Mouse (Mus musculus) retina, embryonic 14.5 days (tissue): ENCODE results near the gene Nos1ap.
A peak's percentile ranks its signal among the peaks of the same experiment; 100 is the strongest.

Experiments
- DNase-seq: peaks from one replicate; pipeline ENCODE4 v3.0.0-alpha.2; 2015; ENCODE audit warnings: low spot score

Gene Nos1ap

DNA sequence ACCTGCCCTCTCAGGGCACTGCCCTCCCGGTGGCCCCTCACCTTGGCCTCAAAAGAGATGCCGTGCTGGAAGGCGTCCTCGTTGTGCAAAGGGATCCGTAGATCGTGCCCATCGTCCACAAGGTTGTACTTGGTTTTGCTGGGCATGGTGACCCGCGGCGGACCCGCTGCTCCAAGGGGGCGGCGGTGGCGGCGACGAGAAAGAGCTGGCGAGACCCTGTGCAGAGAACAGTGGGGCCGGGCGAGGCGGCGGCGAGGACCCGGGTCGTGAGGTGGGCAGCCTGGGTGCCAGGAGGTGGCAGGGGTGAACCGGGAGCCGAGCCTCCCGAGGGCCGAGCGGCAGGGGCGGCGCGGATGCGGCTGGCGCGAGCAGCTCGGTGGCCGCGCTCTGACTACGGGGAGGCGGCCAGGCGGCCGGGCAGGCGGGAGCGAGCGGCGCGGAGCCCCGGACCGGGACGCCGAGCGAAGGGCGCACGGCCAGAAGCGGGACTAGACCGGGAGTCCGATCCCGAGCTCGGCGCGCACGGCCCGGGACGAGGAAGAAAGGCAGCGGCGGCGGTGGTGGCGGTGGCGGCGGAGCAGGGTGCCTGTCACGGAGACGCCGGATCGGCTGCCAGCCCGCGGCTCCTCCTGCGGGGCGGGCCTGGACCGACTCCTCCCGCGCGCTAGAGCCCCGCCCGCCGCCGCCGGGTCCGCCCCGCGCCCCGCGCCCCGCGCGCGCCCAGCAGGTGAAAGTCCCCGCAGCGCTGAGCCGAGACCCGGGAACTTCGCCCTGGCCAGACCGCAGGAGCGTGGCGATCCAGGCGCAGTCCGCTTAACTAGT is at the start of gene Nos1ap:
TSS of gene Nos1ap (minus strand) at position 643 of the 822 bp plus-strand sequence.
- peak; percentile 73 for DNase-seq

DNA sequence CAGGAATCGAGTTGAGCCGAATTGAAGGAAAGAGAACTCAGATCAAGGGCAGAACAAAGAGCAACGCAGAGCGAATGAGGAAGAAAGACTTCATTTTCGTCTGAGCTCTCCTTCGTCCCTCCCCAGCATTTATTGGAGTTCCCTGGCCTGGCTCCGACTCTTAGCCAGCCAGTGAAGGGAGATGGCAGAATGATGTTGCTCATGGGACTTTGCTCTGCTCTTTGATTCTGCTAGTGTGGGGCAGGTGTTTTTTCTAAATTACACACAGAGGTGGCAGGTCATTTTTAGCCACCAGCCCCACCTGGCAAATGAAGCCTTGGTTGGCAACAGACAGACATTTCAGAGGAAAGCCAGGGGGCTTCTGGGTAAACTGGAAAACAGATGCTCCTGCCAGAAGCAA is 49.3 kb upstream of the Nos1ap start:
- DNase-seq: no peak

DNA sequence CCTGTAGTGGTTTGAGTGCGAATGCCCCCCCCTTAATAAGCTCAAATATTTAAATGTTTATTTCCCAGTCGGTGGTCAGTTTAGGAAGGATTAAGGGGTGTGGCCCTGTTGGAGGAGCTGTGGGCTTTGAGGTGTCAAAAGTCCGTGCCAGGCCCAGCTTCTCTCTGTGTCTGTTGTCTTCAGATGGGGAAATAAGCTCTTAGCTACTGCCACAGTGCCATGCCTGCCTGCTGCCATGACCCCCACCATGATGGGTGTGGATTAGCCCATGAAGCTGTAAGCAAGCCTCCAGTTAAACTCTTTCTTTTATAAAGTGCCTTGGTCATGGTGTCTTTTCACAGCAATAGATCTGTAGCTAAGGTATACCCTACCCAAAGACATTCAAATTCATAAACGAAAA is 43.2 kb upstream of the Nos1ap start:
- no peak for DNase-seq

DNA sequence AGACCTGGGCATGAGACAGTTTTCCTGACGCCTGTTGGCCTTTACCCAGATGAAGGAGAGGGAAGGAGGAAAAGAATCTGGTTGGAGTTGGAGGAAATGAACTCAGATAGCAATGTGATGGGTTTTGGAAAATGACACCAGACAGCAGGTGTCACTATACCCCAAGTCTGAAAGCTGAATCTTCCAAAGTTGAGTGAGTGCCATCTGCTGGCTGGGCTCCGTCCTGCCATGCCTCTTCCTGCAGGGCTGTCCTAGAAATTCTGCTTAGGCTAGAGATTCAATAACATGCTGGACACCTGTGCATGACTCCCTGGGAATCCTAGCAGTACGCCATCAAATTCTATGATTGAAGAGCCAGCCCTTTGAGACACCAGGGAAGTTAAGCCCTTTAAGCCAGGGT is 42.7 kb upstream of the Nos1ap start:
- DNase-seq: peak; percentile 85

DNA sequence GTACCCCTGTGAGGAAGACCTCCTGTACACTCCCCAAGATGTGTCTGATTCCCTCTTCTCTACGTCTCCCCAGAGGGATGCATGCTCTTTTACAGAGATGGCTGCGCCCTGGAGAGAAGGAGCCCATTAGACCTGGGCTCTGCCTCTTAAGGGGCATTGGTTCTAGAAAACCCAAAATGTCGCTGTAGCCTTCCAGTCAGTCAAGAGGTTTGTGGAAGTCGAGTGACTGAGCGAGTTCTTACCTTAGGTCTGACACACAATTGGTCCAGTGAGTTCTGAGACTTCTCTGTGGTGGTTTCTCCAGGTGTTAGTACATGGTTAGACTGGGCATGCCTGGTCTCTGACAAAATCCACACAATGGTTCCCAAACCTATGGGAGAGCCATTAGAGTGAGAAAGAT is 41.9 kb upstream of the Nos1ap start:
- DNase-seq: no peak

DNA sequence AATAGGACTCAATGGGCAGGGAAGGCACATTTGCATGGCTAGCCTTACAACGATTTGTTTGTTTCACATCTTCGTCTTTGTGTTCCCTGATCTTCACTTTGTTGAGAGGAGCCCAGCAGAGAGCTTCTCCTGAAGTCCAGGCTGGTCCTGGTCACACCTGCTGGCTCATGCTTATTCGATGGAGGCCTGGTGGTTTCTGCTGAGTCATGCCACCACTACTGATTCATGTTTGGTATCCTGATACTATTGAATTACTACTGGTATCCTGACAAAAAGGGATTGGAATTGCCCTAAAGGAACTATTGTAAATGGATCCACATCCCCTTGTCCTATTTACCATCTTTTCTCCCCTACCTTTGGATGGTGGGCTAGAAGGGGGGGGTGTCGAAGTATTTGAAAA is 40.8 kb upstream of the Nos1ap start:
- DNase-seq: no peak

DNA sequence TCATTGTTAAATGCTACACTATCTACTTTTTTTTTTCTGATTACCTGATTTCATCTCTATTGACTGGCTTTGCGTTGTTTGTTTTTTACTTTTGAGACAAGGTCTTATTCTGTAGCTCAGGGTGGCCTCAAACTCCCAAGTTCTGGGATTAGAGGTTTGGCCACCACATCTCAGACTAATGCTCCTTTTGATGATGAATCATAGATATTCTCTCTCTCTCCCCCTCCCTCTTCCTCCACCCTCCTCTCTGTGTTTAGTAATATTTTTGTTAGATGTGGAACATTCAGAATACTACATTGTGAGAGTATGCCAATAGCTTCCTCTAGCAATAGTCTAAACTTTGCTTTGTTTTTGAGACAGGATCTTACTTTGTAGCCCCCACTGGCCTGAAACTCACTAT is 33.8 kb upstream of the Nos1ap start:
- DNase-seq: no peak

DNA sequence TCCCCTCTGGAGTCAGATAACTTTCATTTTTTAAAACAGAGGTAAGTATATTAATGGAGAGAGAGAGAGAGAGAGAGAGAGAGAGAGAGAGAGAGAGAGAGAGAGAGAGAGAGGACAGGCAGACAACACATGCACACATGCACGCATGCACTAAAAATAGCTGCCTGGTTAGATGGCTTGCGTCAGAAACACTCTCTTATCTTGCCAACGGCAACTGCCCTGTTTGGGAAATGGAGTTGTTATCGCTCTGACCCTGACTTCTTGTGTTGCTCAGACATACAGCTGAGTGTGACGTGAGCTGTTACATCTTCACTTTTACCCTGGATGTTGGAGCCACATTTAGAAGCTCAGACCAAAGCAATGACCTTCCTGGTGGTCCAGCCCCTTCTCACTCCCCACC is 33.3 kb upstream of the Nos1ap start:
- no peak for DNase-seq

DNA sequence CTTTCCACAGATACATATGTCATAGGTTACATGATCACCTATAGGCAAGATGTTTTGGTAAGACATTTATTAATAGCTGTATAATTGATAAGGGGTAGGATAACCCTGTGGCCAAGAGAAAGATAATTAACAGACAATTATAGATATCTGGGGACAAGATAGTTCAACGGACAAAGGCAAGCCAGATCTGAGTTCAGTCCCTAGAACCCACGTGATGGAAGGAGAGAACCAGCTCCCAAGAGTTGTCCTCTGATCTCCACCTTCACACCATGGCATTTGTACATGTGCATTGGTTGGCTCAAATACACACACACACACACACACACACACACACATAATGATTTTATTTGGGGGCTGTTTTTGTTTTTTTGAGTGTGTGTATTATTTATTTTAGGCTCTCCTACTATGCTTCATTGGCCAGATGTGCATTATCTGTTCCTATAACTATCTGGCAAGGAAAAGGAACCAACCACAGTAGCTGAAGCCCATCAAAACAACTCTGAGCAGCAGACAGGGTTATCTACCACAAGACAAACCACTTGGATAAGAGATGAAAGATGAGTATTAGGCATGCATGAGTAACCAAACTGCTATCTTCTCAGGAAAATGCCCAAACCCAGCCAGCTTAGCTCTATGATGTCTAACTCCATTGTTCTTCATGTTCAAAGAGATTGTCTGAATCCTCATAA is 30.2 kb upstream of the Nos1ap start:
- DNase-seq: no peak

DNA sequence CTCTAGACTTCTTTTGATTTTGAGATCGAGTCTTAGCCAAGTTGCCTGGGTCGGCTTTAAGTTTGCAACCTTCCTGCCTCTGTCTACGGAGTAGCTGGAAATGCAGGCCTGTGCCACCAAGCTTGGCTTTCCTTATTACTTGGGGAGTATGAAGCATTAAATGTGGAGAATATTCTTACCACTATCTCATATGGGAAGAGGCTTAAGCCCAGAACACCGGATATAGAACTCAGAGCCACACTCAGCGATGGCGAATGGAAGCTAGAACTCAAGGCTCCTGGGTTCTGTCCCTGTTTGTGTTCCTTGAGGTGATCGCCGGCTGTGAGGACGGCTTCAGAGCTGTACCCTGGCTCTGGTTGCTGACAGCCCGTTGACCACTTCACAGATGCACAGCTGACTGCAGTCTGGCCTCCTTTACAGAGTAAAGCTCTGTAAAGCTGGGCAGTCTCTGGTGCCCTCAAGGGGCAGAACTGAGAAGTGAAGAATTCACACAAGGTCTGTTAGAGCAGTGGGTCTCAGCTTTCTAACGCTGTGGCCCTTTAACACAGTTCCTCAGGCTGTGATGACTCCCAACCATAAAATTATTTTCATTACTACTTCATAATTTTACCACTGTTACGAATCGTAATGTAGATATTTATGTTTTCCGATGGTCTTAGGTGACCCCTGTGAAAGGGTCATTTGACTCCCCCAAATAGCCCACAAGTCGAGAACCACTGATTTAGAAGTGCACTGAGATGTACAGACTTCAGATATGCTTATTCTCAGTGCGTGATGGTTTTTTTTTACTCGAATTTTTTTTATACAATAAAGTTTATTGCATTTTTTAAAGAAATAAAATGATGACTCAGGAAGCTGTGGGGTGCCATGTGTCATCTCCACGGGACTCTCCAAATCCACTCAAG is 23.6 kb upstream of the Nos1ap start:
- DNase-seq: peak; percentile 91

DNA sequence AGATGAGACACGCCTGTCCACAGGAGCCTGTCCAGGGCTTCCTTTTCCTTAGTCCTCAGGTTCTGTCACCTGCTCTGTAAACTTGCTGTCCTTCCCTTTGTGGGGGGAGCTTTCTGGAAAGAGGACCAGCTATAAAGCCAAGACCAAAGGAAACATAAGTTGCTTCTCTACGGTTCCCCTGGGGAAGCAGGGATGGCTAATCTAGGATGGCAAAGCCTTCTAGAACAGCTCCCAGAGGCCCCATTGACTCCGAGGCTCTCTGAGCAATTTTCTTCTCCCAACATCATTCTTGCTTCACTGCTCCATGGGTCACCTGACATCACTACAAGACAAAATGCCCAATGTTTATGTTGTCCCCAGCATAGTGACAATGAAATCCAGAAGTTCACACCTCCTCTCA is 22.0 kb upstream of the Nos1ap start:
- no peak for DNase-seq

DNA sequence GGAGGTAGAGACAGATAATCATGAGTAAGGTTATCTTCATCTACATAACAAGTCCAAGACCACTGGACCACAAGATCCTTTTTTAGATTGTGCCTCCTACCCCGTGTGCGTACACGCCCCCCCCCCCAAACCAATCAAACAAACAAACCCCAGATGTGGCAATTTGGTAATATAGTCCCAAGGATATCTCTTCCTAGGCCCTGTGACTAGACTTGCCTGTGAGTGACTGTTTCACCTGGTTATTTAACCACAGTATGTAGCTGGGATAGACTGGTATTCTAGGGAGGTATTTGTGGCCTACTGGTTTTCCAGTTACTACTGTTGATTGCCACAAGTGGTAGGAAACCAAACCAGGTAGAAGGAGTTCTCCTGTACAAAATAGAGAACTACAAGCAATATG is 21.0 kb upstream of the Nos1ap start:
- DNase-seq: no peak

DNA sequence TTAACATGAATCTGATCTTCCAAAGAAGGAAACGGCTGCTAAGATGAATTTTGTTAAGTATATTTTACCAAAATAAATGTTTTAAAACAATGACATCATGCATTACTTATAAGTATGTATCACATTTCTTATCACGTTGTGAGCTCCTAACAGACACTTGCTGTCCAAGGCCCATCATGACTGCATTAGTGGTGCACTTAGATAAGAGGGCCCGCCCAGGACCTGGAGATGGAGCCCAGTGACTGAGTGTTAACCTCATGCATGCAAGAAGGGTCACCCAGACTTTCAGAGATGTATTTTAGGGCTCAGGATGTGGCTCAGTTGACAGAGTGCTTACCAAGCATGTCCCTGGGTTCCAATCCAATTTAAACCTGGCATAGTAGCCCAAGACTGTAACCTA is 20.6 kb upstream of the Nos1ap start:
- no peak for DNase-seq

DNA sequence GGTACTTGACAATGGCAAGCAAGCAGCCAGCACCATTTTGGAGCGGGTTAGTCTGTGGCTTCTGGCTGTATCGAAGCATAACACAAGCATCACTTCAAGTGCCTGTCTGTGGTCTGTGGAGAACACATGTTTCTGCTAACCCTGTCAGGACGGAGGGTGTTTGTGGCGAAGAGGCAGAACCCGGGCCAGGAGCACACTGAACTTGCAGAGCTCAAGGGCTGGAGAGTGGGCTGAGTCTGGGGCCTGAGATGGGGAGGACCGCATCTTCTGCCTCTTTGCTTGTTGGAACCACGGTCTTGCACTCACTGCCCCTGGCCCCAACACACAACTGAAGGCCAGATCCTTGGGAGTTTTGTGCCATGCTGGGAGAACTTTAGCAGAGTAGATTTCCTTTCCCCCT is 20.2 kb upstream of the Nos1ap start:
- no peak for DNase-seq

DNA sequence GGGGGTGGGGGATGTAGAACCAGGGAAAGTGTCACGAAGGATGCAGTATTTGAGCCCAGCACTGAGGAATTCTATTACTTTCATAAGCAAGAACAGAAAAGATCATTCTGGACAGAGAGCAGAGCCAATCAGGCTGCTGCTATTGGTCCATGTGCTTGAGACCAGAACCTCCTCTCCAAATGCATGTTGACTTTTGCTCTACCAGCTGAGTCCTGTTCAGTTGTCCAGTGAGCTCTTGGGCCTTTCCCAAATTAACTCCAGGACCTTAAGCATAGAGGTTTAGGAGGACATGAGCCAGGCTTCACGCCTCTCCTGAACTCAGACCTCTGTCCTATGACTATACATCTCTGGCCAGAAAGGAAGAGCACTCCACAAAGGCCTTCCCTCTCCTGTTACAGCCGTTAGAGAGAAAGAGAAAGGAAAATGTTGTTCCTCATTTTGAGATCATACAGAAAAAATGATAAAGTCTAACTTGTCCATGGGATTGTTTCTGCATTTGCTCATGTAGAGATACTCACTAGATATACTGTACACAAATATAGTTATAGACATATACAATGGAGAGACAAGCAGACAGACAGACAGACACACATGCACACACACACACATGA is 18.9 kb upstream of the Nos1ap start:
- DNase-seq: no peak

DNA sequence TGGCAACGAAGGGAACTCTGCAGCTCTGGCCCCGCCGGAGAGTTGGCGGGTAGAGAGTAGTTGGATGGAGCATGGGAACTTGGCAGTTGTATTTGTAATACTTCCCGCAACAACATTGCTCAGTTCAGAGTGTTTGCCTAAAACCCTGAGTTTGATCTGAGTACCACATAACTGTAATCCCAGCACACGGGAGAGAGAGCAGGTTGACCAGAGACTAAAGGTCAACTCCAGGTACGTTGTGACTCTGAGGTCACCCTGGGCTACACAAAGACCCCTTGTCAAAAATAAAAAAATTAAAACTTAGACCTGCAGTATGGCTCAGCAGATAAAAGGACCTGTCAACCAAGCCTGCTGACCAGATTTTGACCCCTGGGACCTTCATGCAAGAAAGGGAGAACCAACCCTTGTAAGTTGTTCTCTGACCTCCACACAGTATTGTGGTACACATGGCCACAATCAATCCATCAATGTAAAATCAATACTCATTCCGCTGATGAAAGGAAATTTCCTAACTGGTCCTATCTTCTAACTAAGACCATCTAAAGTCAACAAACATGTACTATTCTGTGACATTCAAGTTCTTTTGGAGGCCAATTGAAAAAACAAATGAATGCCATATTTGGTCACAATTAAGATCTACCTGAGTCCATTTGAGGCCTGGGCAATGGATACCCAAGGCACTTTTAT is 17.7 kb upstream of the Nos1ap start:
- DNase-seq: no peak

DNA sequence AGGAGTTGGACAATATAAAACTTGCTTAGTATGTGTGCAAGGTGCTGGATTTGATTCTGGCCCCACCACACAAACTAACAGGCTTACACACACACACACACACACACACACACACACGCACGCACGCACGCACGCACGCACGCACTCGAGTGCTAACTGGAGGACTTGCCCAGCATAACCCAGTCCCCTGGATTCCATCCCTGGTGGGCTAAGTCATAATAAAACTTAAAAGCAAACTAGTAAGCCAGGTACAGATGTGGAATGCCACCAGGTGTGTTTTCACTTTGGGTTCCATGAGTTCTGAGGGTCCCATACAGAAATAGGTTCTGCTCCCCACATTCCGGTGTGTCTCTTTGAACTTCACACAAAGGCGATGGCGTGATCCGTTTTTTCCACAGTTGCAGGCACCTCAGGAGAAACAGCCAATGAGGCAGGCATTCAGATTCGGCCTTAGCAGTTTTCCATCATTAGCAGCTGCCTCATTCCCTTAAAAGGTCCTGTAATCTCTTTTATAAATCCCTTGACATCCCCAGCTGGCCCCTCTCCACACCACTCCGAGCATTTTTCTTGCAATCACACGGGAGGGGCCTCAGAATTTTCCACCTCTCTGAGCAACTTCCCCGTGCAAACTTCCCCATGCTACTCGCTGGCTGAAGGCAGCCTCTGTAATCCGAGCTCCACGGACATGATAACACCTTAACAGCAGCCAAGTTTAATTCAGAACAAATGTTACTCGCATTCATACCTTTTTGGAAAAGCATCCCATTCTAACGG is 15.8 kb upstream of the Nos1ap start:
- DNase-seq: no peak

DNA sequence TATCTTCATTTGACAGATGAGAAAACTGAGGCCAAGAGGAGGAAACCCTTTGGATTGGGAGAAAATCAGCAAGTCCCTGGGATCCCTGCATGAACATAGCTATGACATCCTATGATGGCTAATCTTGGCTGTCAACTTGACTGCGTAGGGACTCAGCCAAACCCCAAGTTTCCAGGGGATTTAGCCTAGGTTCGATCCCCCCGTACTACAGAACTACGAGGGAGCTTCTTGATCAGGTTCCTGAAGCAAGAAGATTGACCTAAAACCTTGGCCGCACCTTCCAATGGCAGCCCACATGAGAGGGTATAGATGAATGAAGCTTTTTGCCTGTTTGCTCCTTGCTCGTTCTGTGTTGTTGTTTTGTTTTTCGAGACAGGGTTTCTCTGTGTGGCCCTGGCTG is 4.9 kb upstream of the Nos1ap start:
- DNase-seq: no peak

DNA sequence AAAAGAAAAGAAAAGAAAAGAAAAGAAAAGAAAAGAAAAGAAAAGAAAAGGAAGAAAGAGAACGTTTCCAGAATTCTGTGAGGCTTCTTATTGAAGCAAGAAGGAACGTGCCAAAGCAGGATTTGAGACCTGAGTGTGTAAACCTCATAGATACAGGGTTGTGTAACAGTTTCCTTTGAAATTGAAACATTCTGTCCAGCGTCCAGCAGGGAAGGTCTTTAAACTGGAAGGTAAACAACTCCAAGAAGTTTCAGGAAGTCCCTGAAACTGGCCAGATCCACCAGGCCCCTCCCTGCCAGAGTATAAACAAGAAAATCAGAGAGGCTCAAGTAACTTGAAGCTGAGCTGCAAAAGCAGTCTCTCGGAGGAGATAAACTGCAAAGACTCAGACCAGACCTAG is 870 bp upstream of the Nos1ap start:
- DNase-seq: no peak

DNA sequence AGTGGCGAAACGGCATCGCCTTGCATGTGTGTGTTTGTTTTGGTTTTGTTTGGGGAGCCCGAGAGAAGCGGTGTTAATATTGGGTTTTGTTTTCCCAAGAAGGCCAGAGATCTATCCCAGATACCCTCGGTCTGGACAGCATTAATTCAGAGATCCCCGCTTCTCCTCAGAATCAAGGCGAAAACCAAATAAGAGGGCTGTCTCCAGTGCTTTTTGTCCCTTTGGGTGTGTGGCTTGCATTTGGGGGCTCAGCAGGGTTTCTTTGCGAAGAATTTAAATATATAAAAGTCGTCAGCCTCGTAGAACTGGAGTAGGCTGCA is 340 bp upstream of the Nos1ap start:
- DNase-seq: no peak

DNA sequence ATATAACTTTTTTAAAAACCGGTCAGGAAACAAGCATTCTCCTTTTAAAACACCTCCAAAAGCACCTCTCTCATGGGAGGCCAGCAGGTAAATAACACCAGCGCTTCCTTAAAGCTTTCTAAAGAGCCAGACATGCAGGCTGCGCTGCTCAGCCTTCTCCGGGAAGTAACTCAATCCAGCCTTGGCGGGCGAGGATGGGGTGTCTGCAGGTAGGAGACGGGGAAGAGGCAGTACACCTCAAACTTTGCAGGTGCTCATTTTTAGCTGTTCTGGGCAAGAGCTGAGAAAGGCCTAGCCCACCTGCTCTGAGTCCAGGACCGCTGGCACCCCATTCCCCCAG is 812 bp downstream of the Nos1ap start:
- peak; percentile 20 for DNase-seq
